Mouse (Mus musculus) erythroblast, embryonic 14.5 days (primary cell): ENCODE data around the gene Tcea3. TPM values are rescaled to one million over a fixed set of nuclear protein-coding genes. Genes with fewer than 3 reads are reported as not detected.

Source experiments
- H3K27me3 ChIP-seq: 2 replicates; pipeline ENCODE4 v1.6.1; 2012; ENCODE audit warnings: inconsistent platforms; ENCODE audit not compliant: control insufficient read depth
- H3K36me3 ChIP-seq: 2 replicates; pipeline ENCODE4 v1.6.1; 2012; ENCODE audit warnings: mild to moderate bottlenecking, inconsistent platforms; ENCODE audit not compliant: control insufficient read depth
- H3K4me1 ChIP-seq: 2 replicates; pipeline ENCODE4 v1.6.1; 2012; ENCODE audit warnings: inconsistent platforms; ENCODE audit not compliant: control insufficient read depth
- H3K4me3 ChIP-seq: replicated peaks from 2 replicates; pipeline ENCODE3; 2012; ENCODE audit warnings: moderate library complexity, mild to moderate bottlenecking, inconsistent platforms
- H3K9me3 ChIP-seq: 2 replicates; pipeline ENCODE4 v1.6.1; 2012; ENCODE audit warnings: low read length, inconsistent platforms, mixed read lengths; ENCODE audit not compliant: control insufficient read depth
- GATA1 ChIP-seq: IDR thresholded peaks from 2 replicates; pipeline ENCODE4 v1.6.1; 2012; ENCODE audit warnings: low read length, inconsistent platforms, mixed read lengths
- TAL1 ChIP-seq: IDR thresholded peaks from 3 replicates; pipeline ENCODE4 v1.6.1; 2012; ENCODE audit warnings: low read length, inconsistent platforms, mixed read lengths
- polyA plus RNA-seq: library from polyadenylated mRNA; stranded (reverse); fragments of >175 nt; gene quantifications from 2 replicates; pipeline ENCODE4 v1.2.3, GENCODE M21; 2012

The Tcea3 gene
- polyA plus RNA-seq, 1 experiment = not detected

GRCm38 (mm10) chr4:136320016-136320415, 72.5 kb downstream of the Tcea3 start:
- H3K36me3 ChIP-seq = peaks cover 98% of the 10 kb centered on the region

GRCm38 (mm10) chr4:136324226-136324625, 76.7 kb downstream of the Tcea3 start:
- no peaks in the 10 kb centered on the region for H3K9me3 ChIP-seq
- TF ChIP-seq TAL1 (no peak), GATA1 (no peak)
- peaks cover 95% of the 10 kb centered on the region for H3K36me3 ChIP-seq
- H3K4me3 ChIP-seq = no peak overlapping the region
- peaks cover 6% of the 10 kb centered on the region for H3K4me1 ChIP-seq
- no peaks in the 10 kb centered on the region for H3K27me3 ChIP-seq

More at GRCm38 (mm10) chr4:136320016-136320415, 72.5 kb downstream of the Tcea3 start:
- Histone ChIP-seq H3K4me1 (peaks cover 5% of the 10 kb centered on the region), H3K27me3 (no peaks in the 10 kb centered on the region), H3K9me3 (no peaks in the 10 kb centered on the region), H3K4me3 (no peak overlapping the region)
- TF ChIP-seq GATA1 (no peak), TAL1 (no peak)

Other genes starting within 250 kb of the Tcea3 start
- gene Eloa, start 226.0 kb upstream of the Tcea3 start, polyA plus RNA-seq = 0.98 and 1.5 TPM in 2 replicates
- 148 and 157 TPM in 2 replicates for gene Rpl11, start 194.3 kb upstream of the Tcea3 start, polyA plus RNA-seq
- 0.38 and 0.54 TPM in 2 replicates for gene Id3, start 104.2 kb upstream of the Tcea3 start, polyA plus RNA-seq
- 108 and 119 TPM in 2 replicates for gene E2f2, start 75.3 kb upstream of the Tcea3 start, polyA plus RNA-seq
- 0.01 TPM in 2 replicates for gene Asap3, start 41.4 kb upstream of the Tcea3 start, polyA plus RNA-seq
- gene Zfp46, start 37.0 kb downstream of the Tcea3 start, polyA plus RNA-seq = 0.17 and 0.27 TPM in 2 replicates
- 5.8 and 6.6 TPM in 2 replicates for gene Hnrnpr, start 63.2 kb downstream of the Tcea3 start, polyA plus RNA-seq
- gene Htr1d, start 175.8 kb downstream of the Tcea3 start, polyA plus RNA-seq = not detected in 2 replicates
- not detected in 2 replicates for gene 6030445D17Rik, start 214.5 kb downstream of the Tcea3 start, polyA plus RNA-seq
- gene Luzp1, start 222.0 kb downstream of the Tcea3 start, polyA plus RNA-seq = 0.05 and 0.15 TPM in 2 replicates